Mouse (Mus musculus): ENCODE results near the gene Gpr119. TPM values are rescaled to one million over a fixed set of nuclear protein-coding genes. Genes with fewer than 3 reads are reported as not detected.

Gpr119 gene
- polyA plus RNA-seq (2015; fragmentation: Nextera tagmentation; extraction: Ambion mirVana): not detected in 2 replicates

DNA sequence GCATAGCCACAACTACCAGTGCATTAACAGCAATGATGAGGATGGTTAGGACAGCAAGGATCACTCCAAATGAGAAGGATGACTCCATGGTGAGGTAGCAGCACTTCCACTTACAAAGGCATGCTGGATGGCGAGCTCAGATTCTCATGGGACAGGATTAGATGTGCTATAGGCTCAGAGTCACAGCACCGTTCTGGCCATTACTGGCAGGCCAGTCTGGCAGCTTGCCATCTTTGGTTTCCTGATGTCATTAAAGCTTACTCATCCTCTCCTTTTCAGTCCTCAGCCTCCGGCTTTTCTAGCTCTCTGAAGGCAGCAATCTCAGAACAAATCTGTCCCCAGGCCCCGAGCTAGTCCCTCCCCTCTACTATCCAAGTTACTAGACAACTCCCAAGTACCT, at the start of gene Gpr119:
TSS of gene Gpr119 (minus strand) at position 308 of the 400 bp plus-strand sequence.

GRCm38 (mm10) chrX:48694864-48695371, 20.6 kb upstream of the Gpr119 start, which contains the start of gene Rbmx2:
Gene Rbmx2, plus strand, starts transcription at chrX:48695004.

DNA sequence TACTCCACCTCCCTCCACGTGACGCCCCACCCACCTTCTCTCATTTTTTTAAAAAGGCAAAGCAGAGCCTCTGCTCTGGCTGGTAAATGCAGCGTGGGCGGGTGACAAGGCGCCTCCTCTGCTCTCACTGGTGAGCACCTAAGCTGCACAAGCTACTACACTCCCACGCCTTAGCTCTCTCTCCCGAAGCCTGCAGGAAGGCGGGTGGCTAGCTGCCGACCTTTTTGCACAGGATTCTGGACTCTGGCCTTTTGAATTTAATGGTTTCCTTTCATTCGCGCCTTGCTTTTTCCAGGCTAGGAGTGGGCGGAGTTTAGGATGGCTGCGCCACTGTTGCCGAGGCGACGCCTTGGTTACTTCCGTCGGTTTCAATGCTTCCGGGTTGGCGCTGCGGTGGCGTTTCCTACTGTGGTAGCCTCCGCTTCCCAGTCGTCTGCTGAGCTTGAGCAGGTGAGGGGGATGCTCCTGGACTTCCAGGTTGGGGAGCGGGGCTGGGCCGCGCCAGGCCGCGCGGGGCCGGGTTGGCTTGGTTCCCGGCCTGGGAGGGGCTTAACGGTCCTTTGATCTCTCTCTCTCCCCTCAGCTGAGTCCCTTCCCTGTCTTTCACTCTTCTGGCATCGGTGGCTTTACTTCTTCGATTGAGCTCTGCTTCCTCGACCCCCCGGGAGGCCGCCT, 50.8 kb downstream of the Gpr119 start, which contains the start of gene Slc25a14:
TSS of gene Slc25a14 (plus strand) at position 35 of the 675 bp plus-strand sequence.

Small RNA genes lying within 50 kb of the gene (microRNA-seq; reads per million reads assigned to microRNA genes)
- not detected for gene Gm27828

Other genes with a start within 250 kb of the Gpr119 start
- gene Elf4, start 211.3 kb downstream of the Gpr119 start, polyA plus RNA-seq (2015; fragmentation: Nextera tagmentation; extraction: Ambion mirVana): 4.0 and 4.4 TPM in 2 replicates
- gene Aifm1, start 160.9 kb downstream of the Gpr119 start, polyA plus RNA-seq (2015; fragmentation: Nextera tagmentation; extraction: Ambion mirVana): 35.6 and 42.5 TPM in 2 replicates
- gene Rab33a, start 155.2 kb downstream of the Gpr119 start, polyA plus RNA-seq (2015; fragmentation: Nextera tagmentation; extraction: Ambion mirVana): 2.8 and 2.9 TPM in 2 replicates
- gene Zfp280c, start 80.0 kb downstream of the Gpr119 start, polyA plus RNA-seq (2015; fragmentation: Nextera tagmentation; extraction: Ambion mirVana): 3.2 and 4.8 TPM in 2 replicates
- 5.6 and 6.3 TPM in 2 replicates for gene Slc25a14, start 51.1 kb downstream of the Gpr119 start, polyA plus RNA-seq (2015; fragmentation: Nextera tagmentation; extraction: Ambion mirVana)
- gene Rbmx2, start 20.5 kb upstream of the Gpr119 start, polyA plus RNA-seq (2015; fragmentation: Nextera tagmentation; extraction: Ambion mirVana): 9.4 and 12.9 TPM in 2 replicates
- gene Gm595, start 203.2 kb upstream of the Gpr119 start, polyA plus RNA-seq (2015; fragmentation: Nextera tagmentation; extraction: Ambion mirVana): not detected in 2 replicates

Data from urinary bladder, postnatal 0 days (tissue).